Mouse (Mus musculus) CH12.LX (cell line): ENCODE data around the gene Ly6g5b. TPM values are rescaled to one million over a fixed set of nuclear protein-coding genes. Genes with fewer than 3 reads are reported as not detected.

Experiments
- DNase-seq: peaks from one replicate; pipeline ENCODE4 v3.0.0-alpha.2; 2013; ENCODE audit errors: extremely low read depth
- H3K27ac ChIP-seq: 2 replicates; pipeline ENCODE4 v1.5.1; 2012; ENCODE audit warnings: low read depth, mild to moderate bottlenecking, control low read depth, moderate library complexity; ENCODE audit not compliant: insufficient read depth
- H3K27me3 ChIP-seq: replicated peaks from 2 replicates; pipeline ENCODE3; 2012; ENCODE audit warnings: inconsistent platforms
- H3K36me3 ChIP-seq, 2 experiments: replicated peaks in 1 of 2; 2 replicates each; pipeline versions ENCODE3 to v1.6.1; 2012; ENCODE audit warnings: inconsistent platforms in 1 of 2, low read length in 1 of 2, mild to moderate bottlenecking in 1 of 2, mixed read lengths in 1 of 2, moderate library complexity in 1 of 2; ENCODE audit not compliant: control insufficient read depth in 1 of 2, insufficient read depth in 1 of 2
- H3K4me1 ChIP-seq, 2 experiments: 2 replicates each; pipeline ENCODE4 v1.6.1; 2012; ENCODE audit warnings: inconsistent platforms in 1 of 2, moderate library complexity in 1 of 2; ENCODE audit not compliant: insufficient read depth in 2 of 2, control insufficient read depth in 1 of 2
- H3K4me2 ChIP-seq: 2 replicates; pipeline ENCODE4 v1.6.1; 2012; ENCODE audit warnings: low read depth, mild to moderate bottlenecking, control low read depth; ENCODE audit not compliant: poor library complexity, insufficient read depth, severe bottlenecking
- H3K4me3 ChIP-seq, 3 experiments: fragments of 150-350 bp in 1 of 3; sonication (generic) in 1 of 3; replicated peaks in 1 of 3; 2 replicates each; pipeline versions ENCODE3 to v1.5.1; 2011 to 2012; ENCODE audit warnings: low read depth in 2 of 3, low read length in 2 of 3, mild to moderate bottlenecking in 2 of 3, moderate library complexity in 2 of 3, control low read depth in 1 of 3, improper control_type of control experiment in 1 of 3, inconsistent platforms in 1 of 3, mixed read lengths in 1 of 3; ENCODE audit not compliant: poor library complexity in 1 of 3
- H3K79me2 ChIP-seq: replicated peaks from 2 replicates; pipeline ENCODE4 v1.6.1; 2012; ENCODE audit warnings: mild to moderate bottlenecking, moderate library complexity; ENCODE audit not compliant: control insufficient read depth, poor library complexity, insufficient read depth, severe bottlenecking; ENCODE audit errors: extremely low read depth
- H3K9ac ChIP-seq: 2 replicates; pipeline ENCODE4 v1.6.1; 2012; ENCODE audit warnings: low read depth, mild to moderate bottlenecking, control low read depth, moderate library complexity; ENCODE audit not compliant: insufficient read depth
- H3K9me3 ChIP-seq: replicated peaks from 2 replicates; pipeline ENCODE3; 2012; ENCODE audit warnings: low read length, inconsistent platforms, mixed read lengths
- CHD1 ChIP-seq: IDR thresholded peaks from 2 replicates; pipeline ENCODE4 v1.6.1; 2012; ENCODE audit warnings: low read depth, low read length, improper control_type of control experiment, inconsistent platforms
- EP300 ChIP-seq: IDR thresholded peaks from 2 replicates; pipeline ENCODE4 v1.6.1; 2011; ENCODE audit warnings: low read length, improper control_type of control experiment
- GABPA ChIP-seq: IDR thresholded peaks from 2 replicates; pipeline ENCODE4 v1.6.1; 2012; ENCODE audit warnings: low read depth, low read length, improper control_type of control experiment, inconsistent platforms; ENCODE audit not compliant: insufficient replicate concordance
- JUND ChIP-seq: conservative IDR thresholded peaks from 2 replicates; pipeline ENCODE4 v1.6.1; 2011; ENCODE audit warnings: low read depth, low read length, improper control_type of control experiment
- KAT2A ChIP-seq: IDR thresholded peaks from 2 replicates; pipeline ENCODE4 v1.6.1; 2012; ENCODE audit warnings: low read length, improper control_type of control experiment, inconsistent platforms; ENCODE audit not compliant: insufficient replicate concordance
- MAX ChIP-seq: IDR thresholded peaks from 2 replicates; pipeline ENCODE4 v1.6.1; 2011; ENCODE audit warnings: low read length, improper control_type of control experiment
- MAZ ChIP-seq: IDR thresholded peaks from 2 replicates; pipeline ENCODE4 v1.6.1; 2012; ENCODE audit warnings: low read depth, mild to moderate bottlenecking, inconsistent platforms, low read length, improper control_type of control experiment, moderate library complexity
- MYC ChIP-seq: IDR thresholded peaks from 2 replicates; pipeline ENCODE4 v1.6.1; 2011; ENCODE audit warnings: low read depth, mild to moderate bottlenecking, improper control_type of control experiment, low read length
- POLR2A ChIP-seq: IDR thresholded peaks from 2 replicates; pipeline ENCODE4 v1.6.1; 2011; ENCODE audit warnings: low read depth, mild to moderate bottlenecking, improper control_type of control experiment, low read length
- POLR2AphosphoS2 ChIP-seq: IDR thresholded peaks from 2 replicates; pipeline ENCODE4 v1.6.1; 2011; ENCODE audit warnings: low read depth, low read length, improper control_type of control experiment
- RAD21 ChIP-seq: IDR thresholded peaks from 2 replicates; pipeline ENCODE4 v1.6.1; 2011; ENCODE audit warnings: low read depth, mild to moderate bottlenecking, low read length, improper control_type of control experiment, moderate library complexity
- SMC3 ChIP-seq: IDR thresholded peaks from 2 replicates; pipeline ENCODE4 v1.6.1; 2011; ENCODE audit warnings: low read depth, low read length, improper control_type of control experiment
- TCF12 ChIP-seq: IDR thresholded peaks from 2 replicates; pipeline ENCODE4 v1.6.1; 2014; ENCODE audit warnings: low read depth, mild to moderate bottlenecking, inconsistent platforms, low read length, improper control_type of control experiment
- USF2 ChIP-seq: conservative IDR thresholded peaks from 2 replicates; pipeline ENCODE4 v1.6.1; 2011; ENCODE audit warnings: low read depth, low read length, improper control_type of control experiment
- ZC3H11A ChIP-seq: IDR thresholded peaks from 2 replicates; pipeline ENCODE4 v1.6.1; 2012; ENCODE audit warnings: low read depth, mild to moderate bottlenecking, inconsistent platforms, low read length, improper control_type of control experiment
- ZKSCAN1 ChIP-seq: IDR thresholded peaks from 2 replicates; pipeline ENCODE4 v1.6.1; 2012; ENCODE audit warnings: low read depth, inconsistent platforms, low read length, improper control_type of control experiment, borderline replicate concordance
- ZMIZ1 ChIP-seq: IDR thresholded peaks from 2 replicates; pipeline ENCODE4 v1.6.1; 2012; ENCODE audit warnings: low read depth, mild to moderate bottlenecking, inconsistent platforms, low read length, improper control_type of control experiment
- dilution Hi-C: fragments of 300-500 bp; cut with MboI; formaldehyde crosslinking; loops from 2 replicates; pipeline ENCODE4 v1.14.3; 2020; ENCODE audit warnings: low sequenced_read_pairs; ENCODE audit not compliant: extremely low pct_unique_long_range_greater_than_20kb, extremely low pct_ligation_motif_present
- in situ Hi-C: fragments of 300-500 bp; cut with MboI; formaldehyde crosslinking; loops from 3 replicates; pipeline ENCODE4 v1.14.3; 2019; ENCODE audit warnings: low sequenced_read_pairs, low pct_ligation_motif_present, low pct_unique_long_range_greater_than_20kb, mixed read lengths
- polyA plus RNA-seq: library from polyadenylated mRNA; unstranded; fragments of >175 nt; gene quantifications from 2 replicates; pipeline ENCODE4 v1.2.1, GENCODE M21; 2012; ENCODE audit warnings: low read depth; ENCODE audit not compliant: insufficient read length
- total RNA-seq, 2 experiments: library from RNA; depleted of rRNA; stranded (reverse); fragments of 300-350 nt in 1 of 2; fragments of >200 nt in 1 of 2; gene quantifications; 2 replicates each; pipeline ENCODE4 v1.2.3; 2012 to 2014

Ly6g5b gene
- total and polyA plus RNA-seq, 3 experiments: 0.30 to 1.1 (median 0.91) TPM

DNA sequence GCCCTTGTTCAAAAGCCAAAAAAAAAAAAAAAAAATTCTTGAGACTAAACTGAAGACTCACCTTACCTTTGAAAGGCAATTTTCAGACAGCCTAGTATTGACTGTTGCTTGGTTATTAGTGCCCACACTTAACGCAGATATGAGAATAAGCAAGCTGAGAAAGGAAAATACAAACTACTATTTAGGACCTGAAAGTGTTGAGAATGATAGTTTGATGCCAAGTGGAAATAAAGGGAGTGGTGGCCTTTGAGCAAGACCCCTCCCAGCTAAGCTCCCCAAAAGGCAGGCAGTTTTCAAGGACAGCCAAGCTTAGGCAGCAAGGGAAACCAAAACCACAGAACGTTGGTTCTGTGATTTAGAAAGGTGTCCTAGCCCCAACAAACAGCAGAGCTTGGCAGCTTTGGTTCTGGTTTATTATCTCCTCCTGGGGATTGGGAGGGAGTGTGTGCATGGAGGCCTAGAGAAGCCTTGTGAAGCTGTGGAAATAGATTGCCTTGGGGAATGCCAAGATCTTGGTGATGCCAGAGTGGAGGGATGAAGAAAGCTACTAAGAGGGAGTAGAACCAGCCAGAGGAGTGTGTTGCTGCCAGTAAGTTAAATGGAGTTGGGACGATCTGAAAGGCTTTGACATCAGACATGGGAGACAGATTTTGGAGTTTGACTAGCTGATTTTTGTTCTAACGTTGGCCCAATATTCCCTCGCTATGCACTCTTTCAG, 32.9 kb upstream of the Ly6g5b start:
- in situ Hi-C loops: no loop called here
- TF ChIP-seq RAD21 (no peak), POLR2AphosphoS2 (peak; percentile 93; the same call in 1 of the 2 replicates), EP300 (no peak), MYC (no peak), ZC3H11A (no peak), MAX (no peak), GABPA (no peak), CHD1 (no peak), POLR2A (0 out of 2 replicates have a peak, but pooled peaks have one; percentile 42), SMC3 (no peak), ZKSCAN1 (no peak), KAT2A (no peak), TCF12 (no peak), USF2 (no peak), MAZ (no peak)
- dilution Hi-C loops: no loop called here
- no peak overlapping the region for H3K4me2 ChIP-seq
- H3K4me1 ChIP-seq: no peaks in the 10 kb centered on the region
- peaks cover 86 to 92% of the 10 kb centered on the region in 2 experiments for H3K36me3 ChIP-seq
- H3K79me2 ChIP-seq: no peaks in the 10 kb centered on the region; the same call in 1 of the 2 replicates
- no peak overlapping the region for H3K9ac ChIP-seq
- DNase-seq: no peak
- H3K27me3 ChIP-seq: no peaks in the 10 kb centered on the region
- no peak overlapping the region for H3K4me3 ChIP-seq
- H3K27ac ChIP-seq: no peak overlapping the region
- peaks cover 4% of the 10 kb centered on the region for H3K9me3 ChIP-seq

DNA sequence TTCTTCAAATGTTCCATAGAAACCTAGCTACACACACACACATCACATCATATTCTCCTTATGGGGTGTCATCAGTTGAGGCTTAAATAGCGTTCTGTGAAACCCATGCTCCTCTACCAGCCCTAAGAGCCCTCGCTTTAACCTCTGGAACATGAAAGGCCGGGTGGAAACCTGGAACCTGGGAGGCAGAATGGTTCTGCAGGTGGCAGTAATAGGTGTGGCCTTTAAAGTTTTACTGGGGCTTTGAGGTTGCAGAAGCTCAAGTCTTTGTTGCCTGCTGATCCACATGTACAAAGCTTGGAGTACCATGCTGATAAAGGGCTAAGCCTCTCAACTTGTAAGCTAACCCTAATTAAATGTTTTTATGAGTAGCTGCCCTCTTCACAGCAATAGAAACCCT, 32.1 kb upstream of the Ly6g5b start:
- Histone ChIP-seq H3K9me3 (peaks cover 7% of the 10 kb centered on the region), H3K4me3 (no peak overlapping the region), H3K4me1 (no peaks in the 10 kb centered on the region), H3K4me2 (no peak overlapping the region), H3K9ac (no peak overlapping the region), H3K27me3 (no peaks in the 10 kb centered on the region), H3K36me3 (peaks cover 86 to 92% of the 10 kb centered on the region in 2 experiments), H3K79me2 (no peaks in the 10 kb centered on the region; the same call in 1 of the 2 replicates), H3K27ac (no peak overlapping the region)
- TF ChIP-seq POLR2A: 0 out of 2 replicates have a peak, but pooled peaks have one; percentile 13
- TF ChIP-seq JUND: no peak
- 0 out of 2 replicates have a peak, but pooled peaks have one; percentile 12 for TF ChIP-seq ZMIZ1
- no peak for DNase-seq
- in situ Hi-C loops: no loop called here
- dilution Hi-C loops: no loop called here
